Mouse (Mus musculus): ENCODE measurements around the gene Gm26938. TPM values are rescaled to one million over a fixed set of nuclear protein-coding genes. Genes with fewer than 3 reads are reported as not detected.

The Gm26938 gene
- not detected for total RNA-seq (2023)

GRCm38 (mm10) chr5:139826357-139827055 is at the start of gene Gm26938, which contains the start of gene Psmg3:
TSS of gene Gm26938 (minus strand) at chr5:139826407.
TSS of gene Psmg3 (minus strand) at chr5:139826885.

GRCm38 (mm10) chr5:139819538-139820181 is 6.5 kb downstream of the Gm26938 start, which contains the start of gene Tmem184a:
TSS of gene Tmem184a (minus strand) at chr5:139819917.

GRCm38 (mm10) chr5:139791227-139792158 is 34.7 kb downstream of the Gm26938 start, which contains the start of gene Mafk:
TSS of gene Mafk (plus strand) at chr5:139791513.

GRCm38 (mm10) chr5:139775216-139775926 is 50.8 kb downstream of the Gm26938 start, which contains the start of gene Ints1:
TSS of gene Ints1 (minus strand) at chr5:139775674.

Other genes with a start within 250 kb of the Gm26938 start
- 1 to 10 TPM; 3.0 to 3.7 TPM for gene Micall2, start 90.1 kb downstream of the Gm26938 start, total RNA-seq (2023)
- 10 to 100 TPM; 40.3 to 49.8 TPM for gene Ints1, start 50.7 kb downstream of the Gm26938 start, total RNA-seq (2023)
- gene Mafk, start 34.9 kb downstream of the Gm26938 start, total RNA-seq (2023) = 100 to 1,000 TPM; 138 to 170 TPM
- not detected for gene Tmem184a, start 6.5 kb downstream of the Gm26938 start, total RNA-seq (2023)
- gene Psmg3, start 478 bp upstream of the Gm26938 start, total RNA-seq (2023) = 10 to 100 TPM; 11.1 to 12.5 TPM
- gene Elfn1, start 81.5 kb upstream of the Gm26938 start, total RNA-seq (2023) = not detected

Data from monocyte, adult 59 days (primary cell).